16 mouse cellular contexts compared by ENCODE assay signal in genomic region chr11:116706363-116706762, GRCm38 (mm10). TPM values are rescaled to one million over a fixed set of nuclear protein-coding genes. Genes with fewer than 3 reads are reported as not detected.
"Had no signal": no experiment of that assay in that cellular context is flagged by ENCODE, and none has a peak within 500 bp of the region (broad histone marks: within the 10 kb centered on the region; RNA-seq: fewer than 3 reads in every experiment).

No protein-coding gene starts in this region.

- H3K4me1 ChIP-seq: midbrain, embryonic 10.5 days had no signal

- H3K4me3 ChIP-seq: limb, embryonic 12.5 days; limb, embryonic 15.5 days; megakaryocyte, embryonic 14.5 days; midbrain, embryonic 10.5 days; midbrain, embryonic 13.5 days had no signal

- H3K27ac ChIP-seq: limb, embryonic 12.5 days; limb, embryonic 15.5 days; liver, embryonic 14.5 days; midbrain, embryonic 10.5 days; midbrain, embryonic 13.5 days had no signal

- DNase-seq: kidney, adult 9 months; kidney, postnatal 14 days; left cerebral cortex, postnatal 4 days; liver, postnatal 0 days; lung, embryonic 14.5 days; lung, postnatal 36 days; thymus, adult 2 months; thymus, postnatal 14 days; thymus, postnatal 4 days had no signal

RNA-seq across cellular contexts. Expression of gene Prcd, which starts 53.0 kb away (rescaled TPM):
- total RNA-seq: midbrain, postnatal 0 days had no signal
